Mouse (Mus musculus) heart, postnatal 10 days (tissue): Measurements from ENCODE around the gene Eps8l2. TPM values are rescaled to one million over a fixed set of nuclear protein-coding genes. Genes with fewer than 3 reads are reported as not detected.

ENCODE experiments used
- DNase-seq, 2 experiments: peaks; one replicate each; pipeline ENCODE4 v3.0.0; 2021
- intact Hi-C: fragments of 180-260 bp; cut with DNase I; formaldehyde crosslinking; loops from one replicate; pipeline ENCODE4 v1.15.1; 2025
- total RNA-seq, 2 experiments: library from RNA; stranded (reverse); gene quantifications; 2 replicates each; pipeline ENCODE4 v1.2.3; 2021

Gene Eps8l2
- total RNA-seq, 2 experiments from 2014 or later: 2.8 to 3.0 TPM

GRCm38 (mm10) chr7:141327469-141328372, 11.0 kb upstream of the Eps8l2 start, which contains the start of the genes Deaf1 and Tmem80:
Gene Deaf1, minus strand, starts transcription at chr7:141327690.
Gene Tmem80, plus strand, starts transcription at chr7:141327739.
- DNase-seq: peak; percentile 99 to 100
- intact Hi-C loops: loop anchor here (5.0 kb wide), 1 partner anchor 65 kb away; the partner anchor contains the start of gene Taldo1

DNA sequence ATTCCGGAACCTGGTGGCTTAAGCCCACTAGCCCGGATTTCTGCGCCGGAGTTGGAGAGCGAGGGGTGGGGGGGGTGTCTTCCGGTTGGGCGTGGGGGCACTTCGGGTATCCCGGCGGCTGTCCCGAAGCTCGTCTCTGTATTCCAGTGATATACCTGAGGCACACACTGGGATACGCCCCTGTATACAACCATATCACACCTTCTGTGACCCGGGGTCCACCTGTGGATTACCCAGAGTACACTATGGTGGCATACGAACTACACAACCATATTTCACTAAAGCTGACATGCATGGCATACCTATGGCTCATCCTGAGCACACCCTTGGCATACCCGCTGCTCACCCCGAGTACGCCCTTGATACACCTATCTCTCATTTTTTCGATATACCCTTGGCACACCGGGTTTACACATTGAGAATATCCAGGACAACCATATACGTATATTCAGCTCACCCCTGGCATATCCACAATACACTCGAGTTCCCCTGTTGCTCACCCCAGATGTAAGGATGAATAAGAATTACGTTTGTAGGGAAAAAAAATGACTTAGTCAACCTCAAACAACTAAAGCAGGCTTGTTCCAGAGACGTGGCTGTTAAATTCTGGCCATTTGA, 10.2 kb upstream of the Eps8l2 start:
- DNase-seq: no peak
- intact Hi-C loops: loop anchor here (5.0 kb wide), 1 partner anchor 64 kb away; the partner anchor contains the start of gene Taldo1

DNA sequence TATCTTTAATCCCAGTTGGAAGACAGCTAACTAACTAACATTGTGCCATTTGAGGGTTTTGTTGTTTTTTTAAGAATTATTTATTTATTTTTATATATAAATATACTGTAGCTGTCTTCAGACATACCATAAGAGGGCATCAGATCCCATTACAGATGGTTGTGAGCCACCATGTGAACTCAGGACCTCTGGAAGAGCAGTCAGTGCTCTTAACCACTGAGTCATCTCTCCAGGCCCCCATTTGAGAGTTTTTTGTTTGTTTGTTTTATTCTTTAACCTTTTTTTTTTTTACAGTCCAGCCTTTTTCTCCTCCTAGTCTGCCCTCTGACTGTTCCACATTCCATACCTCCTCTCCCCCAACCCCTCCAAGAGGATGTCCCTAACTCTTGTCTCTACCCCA, 8.0 kb upstream of the Eps8l2 start:
- DNase-seq: no peak
- intact Hi-C loops: no loop called here

DNA sequence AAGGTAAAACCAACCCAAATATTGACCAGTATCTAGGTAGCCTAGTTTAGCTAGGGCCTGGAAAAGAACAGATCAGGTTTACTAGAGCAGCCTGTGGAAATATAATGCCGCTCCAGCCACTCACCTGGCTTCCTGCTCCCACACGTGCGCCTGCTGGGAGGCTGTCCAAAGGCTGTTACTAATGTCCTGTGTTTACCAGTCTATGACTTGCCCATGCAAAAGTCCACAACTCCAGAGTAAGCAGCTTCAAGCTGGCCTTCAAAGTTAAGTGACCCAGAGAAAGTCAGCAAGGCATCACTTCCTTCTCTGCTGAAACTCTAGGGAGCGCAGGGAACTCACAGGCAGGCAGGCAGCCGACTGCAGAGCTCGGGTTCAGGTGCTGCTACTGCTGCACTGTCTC, 6.7 kb upstream of the Eps8l2 start:
- no peak for DNase-seq
- intact Hi-C loops: no loop called here

- intact Hi-C loops: no loop called here
- no peak for DNase-seq
Measured at GRCm38 (mm10) chr7:141335044-141335579, 3.6 kb upstream of the Eps8l2 start.

DNA sequence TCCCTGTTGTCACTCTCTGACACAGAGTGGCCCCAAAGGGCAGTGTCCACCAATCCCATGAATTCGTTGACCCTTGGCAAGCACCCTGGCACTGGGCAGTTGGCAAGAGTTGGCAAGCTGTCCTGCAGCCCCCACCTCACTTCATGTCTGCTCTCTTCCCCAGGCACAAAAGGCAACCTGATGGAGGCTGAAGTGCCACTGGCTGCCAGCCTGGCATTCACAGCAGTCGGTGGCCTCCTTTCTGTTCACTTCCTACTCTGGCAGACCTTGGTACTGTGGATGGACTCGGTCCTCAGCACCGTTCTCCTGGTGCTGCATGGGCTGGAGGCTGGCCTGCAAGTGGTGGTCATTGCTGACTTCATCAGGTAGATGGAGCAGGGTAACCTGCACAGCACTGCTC, 3.0 kb upstream of the Eps8l2 start:
- intact Hi-C loops: no loop called here
- DNase-seq: no peak

GRCm38 (mm10) chr7:141336296-141336695, 2.4 kb upstream of the Eps8l2 start:
- intact Hi-C loops: no loop called here
- DNase-seq: no peak

- DNase-seq: no peak
- intact Hi-C loops: no loop called here
Measured at GRCm38 (mm10) chr7:141337716-141338416, 814 bp upstream of the Eps8l2 start.

GRCm38 (mm10) chr7:141339215-141339920, 688 bp downstream of the Eps8l2 start:
- intact Hi-C loops: no loop called here
- DNase-seq: no peak

DNA sequence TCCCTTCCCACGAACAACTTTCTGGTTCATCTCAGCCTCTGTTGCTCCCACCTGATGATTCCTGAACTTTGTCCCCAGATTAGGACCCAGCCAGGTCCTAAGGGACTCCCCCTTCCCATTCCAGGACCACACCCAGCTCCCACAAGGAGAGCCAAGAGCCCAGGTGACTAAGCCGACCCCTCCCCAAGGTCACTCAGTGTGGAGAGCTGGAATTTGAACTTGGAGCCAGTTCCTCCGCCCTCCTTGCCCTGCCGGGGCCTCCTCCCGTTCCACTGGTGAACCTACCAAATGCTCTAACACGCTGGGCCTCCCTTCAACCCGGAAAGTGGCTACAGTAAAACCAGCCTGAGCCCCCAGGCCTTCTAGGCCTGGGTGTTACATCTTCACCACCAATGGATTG, 1.3 kb downstream of the Eps8l2 start:
- intact Hi-C loops: no loop called here
- no peak for DNase-seq

GRCm38 (mm10) chr7:141340476-141340875, 1.8 kb downstream of the Eps8l2 start:
- DNase-seq: no peak
- intact Hi-C loops: no loop called here

GRCm38 (mm10) chr7:141341689-141342226, 3.1 kb downstream of the Eps8l2 start:
- intact Hi-C loops: no loop called here
- no peak for DNase-seq

GRCm38 (mm10) chr7:141343230-141343629, 4.5 kb downstream of the Eps8l2 start:
- DNase-seq: no peak
- intact Hi-C loops: no loop called here

DNA sequence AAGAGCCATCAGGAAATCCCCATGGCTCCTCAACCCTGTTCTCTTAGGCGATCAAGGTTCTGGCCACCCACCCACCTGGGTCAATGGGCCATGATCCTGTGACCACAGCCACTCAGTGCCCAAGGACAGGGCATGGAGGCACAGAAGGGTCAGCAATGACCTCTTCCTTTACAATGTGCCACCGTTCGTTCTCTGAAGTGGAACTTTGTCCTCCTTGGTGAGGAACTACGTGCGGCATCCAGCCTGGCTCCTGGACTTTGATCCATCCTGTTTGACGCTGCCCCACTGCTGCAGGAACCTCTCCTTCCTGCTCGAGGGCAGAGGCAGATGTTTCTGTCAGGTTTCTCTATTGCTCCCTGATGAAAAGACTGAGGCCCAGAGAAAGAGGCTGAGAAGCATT, 5.0 kb downstream of the Eps8l2 start:
- intact Hi-C loops: no loop called here
- DNase-seq: no peak

- intact Hi-C loops: no loop called here
- DNase-seq: no peak
Measured at GRCm38 (mm10) chr7:141344787-141345186, 6.1 kb downstream of the Eps8l2 start.

- no peak for DNase-seq
- intact Hi-C loops: no loop called here
Measured at GRCm38 (mm10) chr7:141351061-141351460, 12.4 kb downstream of the Eps8l2 start.

DNA sequence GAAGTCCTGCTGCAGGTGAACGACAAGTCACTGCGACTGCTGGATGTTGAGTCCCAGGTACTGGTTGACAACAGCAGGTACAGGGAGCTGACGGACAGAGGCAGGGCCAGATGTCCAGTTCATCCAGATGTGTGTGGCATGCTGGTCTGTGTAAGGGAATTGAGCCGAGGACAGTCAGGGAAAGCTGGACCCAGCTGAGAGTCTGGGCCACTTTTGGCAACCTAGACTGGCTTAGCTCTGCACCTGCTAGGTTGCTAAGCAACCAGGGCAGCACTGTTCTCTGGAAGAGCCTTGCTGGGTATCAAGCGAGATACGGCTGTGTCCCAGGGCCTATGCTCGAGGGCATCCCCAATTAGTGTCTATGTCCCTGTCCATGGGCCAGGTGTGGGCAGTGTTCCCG, 16.4 kb downstream of the Eps8l2 start:
- intact Hi-C loops: no loop called here
- no peak for DNase-seq

DNA sequence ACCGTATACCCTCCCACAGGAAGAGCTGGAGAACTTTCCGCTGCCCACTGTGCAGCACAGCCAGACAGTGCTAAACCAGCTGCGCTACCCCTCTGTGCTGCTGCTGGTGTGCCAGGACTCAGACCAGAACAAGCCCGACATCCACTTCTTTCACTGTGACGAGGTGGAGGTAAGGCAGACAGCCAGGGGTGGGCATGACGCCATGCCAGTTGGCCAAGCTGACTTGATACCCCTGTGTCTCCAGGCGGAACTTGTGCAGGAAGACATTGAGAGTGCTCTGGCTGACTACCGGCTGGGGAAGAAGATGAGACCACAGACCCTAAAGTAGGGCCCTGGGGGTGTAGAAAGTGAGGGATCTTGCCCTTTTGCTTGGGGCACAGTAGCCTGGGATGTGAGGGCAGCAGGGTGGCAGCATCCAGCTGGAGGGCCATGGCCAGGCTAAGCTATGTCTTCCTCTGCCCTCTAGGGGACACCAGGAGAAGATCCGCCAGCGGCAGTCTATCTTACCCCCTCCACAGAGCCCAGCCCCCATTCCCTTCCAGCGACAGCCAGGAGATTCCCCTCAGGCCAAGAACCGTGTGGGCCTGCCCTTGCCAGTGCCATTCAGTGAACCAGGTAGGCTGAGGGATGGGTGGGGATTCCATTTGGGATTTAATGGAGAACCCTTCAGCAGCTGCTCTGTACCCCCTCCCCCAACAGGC, 17.1 kb downstream of the Eps8l2 start:
- DNase-seq: no peak
- intact Hi-C loops: no loop called here

DNA sequence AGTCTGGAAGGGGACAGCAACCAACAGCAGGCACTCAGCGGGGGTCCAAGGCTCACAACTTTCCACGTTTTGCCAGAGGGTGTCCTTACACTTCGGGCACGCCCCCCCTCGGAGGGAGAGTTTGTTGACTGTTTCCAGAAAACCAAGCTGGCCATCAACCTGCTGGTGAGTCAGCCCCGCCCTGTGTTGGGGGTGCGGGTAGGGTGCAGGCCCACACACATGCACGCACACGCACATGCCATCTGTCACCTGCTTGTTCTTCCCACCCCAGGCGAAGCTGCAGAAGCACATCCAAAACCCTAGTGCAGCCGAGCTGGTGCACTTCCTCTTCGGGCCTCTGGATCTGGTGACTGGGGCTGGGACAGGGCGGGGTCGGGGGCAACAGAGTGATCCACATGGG, 18.3 kb downstream of the Eps8l2 start:
- DNase-seq: no peak
- intact Hi-C loops: no loop called here

DNA sequence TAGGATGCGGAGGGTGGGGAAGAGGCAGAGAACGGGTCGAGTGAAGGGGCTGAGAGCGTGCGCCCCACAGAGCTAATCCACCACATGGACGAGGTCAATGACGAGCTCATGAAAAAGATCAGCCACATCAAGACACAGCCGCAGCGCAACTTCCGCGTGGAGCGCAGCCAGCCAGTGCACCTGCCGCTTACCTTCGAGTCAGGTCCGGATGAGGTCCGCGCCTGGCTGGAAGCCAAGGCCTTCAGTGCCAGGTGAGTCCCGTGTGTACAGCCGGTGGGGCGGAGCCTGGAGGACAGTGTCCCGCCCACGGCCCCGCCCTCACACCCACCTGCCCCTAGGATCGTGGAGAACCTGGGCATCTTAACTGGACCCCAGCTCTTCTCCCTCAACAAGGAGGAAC, 22.8 kb downstream of the Eps8l2 start:
- intact Hi-C loops: no loop called here
- DNase-seq: no peak
